Mouse (Mus musculus): ENCODE data around the gene Tmem273. TPM values are rescaled to one million over a fixed set of nuclear protein-coding genes. Genes with fewer than 3 reads are reported as not detected.

Tmem273 gene
- polyA plus RNA-seq (2016; fragmentation: Nextera tagmentation; extraction: Ambion mirVana) = 0.26 TPM in 1 of 2 replicates, not detected in the other

DNA sequence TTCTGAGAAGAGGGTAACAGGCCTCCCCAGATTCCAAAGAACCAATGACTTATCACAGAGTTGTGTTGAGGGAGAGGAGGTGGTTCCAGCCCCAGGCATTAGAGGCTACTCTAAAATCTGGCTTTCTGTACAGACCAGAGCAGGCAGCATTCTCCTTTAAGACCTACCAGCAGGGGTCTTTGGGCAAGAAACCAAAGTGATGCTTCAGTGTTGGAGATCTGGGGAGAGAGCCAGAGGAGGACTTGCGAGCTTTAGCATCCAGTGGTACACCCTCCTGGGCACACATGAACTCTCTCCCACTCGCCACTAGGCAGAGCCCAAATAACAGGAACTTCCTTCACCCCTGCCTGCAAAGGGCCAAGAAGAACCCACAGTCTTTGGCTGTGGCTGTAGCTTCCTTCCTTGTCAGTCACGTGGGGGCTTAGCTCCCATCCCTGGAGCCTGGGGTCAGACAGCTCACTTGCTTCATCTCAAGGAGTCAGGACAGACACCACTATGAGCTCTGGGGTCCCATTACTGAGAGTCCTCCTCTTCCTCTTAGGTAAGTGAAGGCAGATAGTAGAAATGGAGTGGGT lies at the start of gene Tmem273:
Gene Tmem273, plus strand, starts transcription at position 408 of the 575 bp plus-strand sequence.
- 71% methylated on average over 3 of the region's 3 CpGs for WGBS

DNA sequence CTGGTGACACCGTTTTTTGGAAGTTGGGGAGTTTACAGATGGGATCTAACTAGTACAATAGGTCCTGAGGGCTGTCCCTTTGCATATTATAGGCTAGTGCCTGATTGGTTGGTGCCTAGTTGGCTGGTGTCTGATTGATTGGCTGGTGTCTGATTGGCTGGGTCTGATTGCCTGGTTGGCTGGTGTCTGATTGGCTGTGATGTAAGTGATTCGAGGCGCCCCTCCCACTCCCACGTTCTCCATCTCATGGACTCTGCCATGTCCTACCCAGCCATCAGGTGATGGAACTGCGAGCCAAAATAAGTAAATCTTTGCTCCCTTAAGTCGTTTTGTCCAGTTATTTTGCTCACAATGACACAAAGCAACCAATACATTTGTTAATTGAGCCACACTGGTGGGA lies 49.2 kb upstream of the Tmem273 start:
- Histone ChIP-seq H3K9me3 (peaks cover 3% of the 10 kb centered on the region), H3K9ac (no peak overlapping the region), H3K27me3 (no peaks in the 10 kb centered on the region), H3K4me1 (no peaks in the 10 kb centered on the region), H3K27ac (no peak overlapping the region), H3K4me2 (replicated peaks) (no peak overlapping the region), H3K36me3 (no peaks in the 10 kb centered on the region), H3K4me3 (no peak overlapping the region)
- no peak for ATAC-seq (ENCODE audit: insufficient number of reproducible peaks, insufficient read depth, low FRiP score, low TSS enrichment)
- WGBS = 80% methylated on average over 6 of the region's 6 CpGs

More for the DNA sequence above, at the start of gene Tmem273:
- no peak for ATAC-seq (ENCODE audit: insufficient number of reproducible peaks, insufficient read depth, low FRiP score, low TSS enrichment)
- Histone ChIP-seq H3K4me1 (no peaks in the 10 kb centered on the region), H3K9ac (no peak within 1 kb of the TSS), H3K27me3 (no peaks in the 10 kb centered on the region), H3K27ac (no peak within 1 kb of the TSS), H3K4me3 (no peak within 1 kb of the TSS), H3K4me2 (replicated peaks) (no peak within 1 kb of the TSS), H3K36me3 (no peaks in the 10 kb centered on the region), H3K9me3 (no peaks in the 10 kb centered on the region)

DNA sequence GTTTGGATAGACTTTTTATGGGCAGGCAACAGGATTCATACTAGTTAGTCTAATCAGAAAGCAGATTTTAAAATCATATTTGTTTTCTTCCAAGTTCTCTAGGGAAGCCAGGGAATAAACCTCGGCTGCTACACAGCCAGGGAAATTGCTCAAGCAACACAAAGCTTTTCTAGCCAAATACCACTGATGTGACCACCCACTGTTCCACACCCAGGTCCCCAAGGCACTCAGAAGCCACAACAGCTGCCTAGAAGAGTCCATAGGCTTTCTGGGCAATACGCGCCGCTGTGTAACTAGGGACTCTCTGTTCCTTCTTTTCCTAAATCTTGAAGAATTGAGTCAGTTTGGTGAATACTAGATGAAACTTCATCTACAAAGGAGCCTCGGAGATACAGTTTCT lies 47.2 kb upstream of the Tmem273 start:
- no peak for ATAC-seq (ENCODE audit: insufficient number of reproducible peaks, insufficient read depth, low FRiP score, low TSS enrichment)
- Histone ChIP-seq H3K9ac (no peak overlapping the region), H3K9me3 (peaks cover 3% of the 10 kb centered on the region), H3K27me3 (no peaks in the 10 kb centered on the region), H3K4me1 (no peaks in the 10 kb centered on the region), H3K36me3 (no peaks in the 10 kb centered on the region), H3K27ac (no peak overlapping the region), H3K4me3 (no peak overlapping the region), H3K4me2 (replicated peaks) (no peak overlapping the region)
- 88% methylated on average over 5 of the region's 5 CpGs for WGBS

DNA sequence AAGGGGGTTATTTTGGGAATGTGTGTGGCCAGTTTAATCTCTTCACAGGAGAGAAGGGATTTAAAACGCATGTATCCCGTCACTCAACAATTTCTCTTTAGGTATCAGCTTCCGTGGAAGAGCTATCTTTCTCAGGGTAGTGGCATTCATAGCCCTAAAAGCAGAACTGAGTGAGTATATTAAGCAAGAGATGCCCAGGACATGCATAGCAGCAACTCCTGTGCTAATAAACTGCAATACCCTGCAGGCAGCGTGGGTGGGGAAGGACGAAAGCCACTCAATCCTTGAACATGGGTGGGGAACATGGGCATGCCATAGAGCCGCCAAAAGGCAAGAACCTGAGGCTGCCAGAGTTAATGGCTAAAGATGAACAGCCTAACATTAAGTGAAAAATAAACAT lies 37.2 kb upstream of the Tmem273 start:
- no peak for ATAC-seq (ENCODE audit: insufficient number of reproducible peaks, insufficient read depth, low FRiP score, low TSS enrichment)

DNA sequence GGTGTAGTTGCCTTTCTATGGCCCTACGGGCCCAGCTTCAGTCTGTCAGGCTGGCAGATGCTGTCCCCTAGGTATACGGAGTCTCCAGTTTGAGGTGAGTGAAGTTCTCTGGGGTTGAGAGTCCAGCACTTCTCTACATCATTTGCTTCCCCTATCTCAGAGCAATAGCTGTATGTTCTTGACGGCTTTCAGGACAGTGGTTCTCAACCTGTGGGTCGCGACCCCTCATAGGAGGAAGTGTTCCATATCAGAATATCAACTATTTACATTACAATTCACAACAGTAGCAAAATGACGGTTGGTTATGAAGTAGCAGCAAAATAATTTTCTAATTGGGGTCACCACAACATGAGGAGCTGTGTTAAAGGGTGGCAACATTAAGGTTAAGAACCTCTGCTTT lies 35.0 kb upstream of the Tmem273 start:
- ATAC-seq (ENCODE audit: insufficient number of reproducible peaks, insufficient read depth, low FRiP score, low TSS enrichment) = no peak
- no peak overlapping the region for H3K27ac ChIP-seq
- 81% methylated on average over 6 of the region's 6 CpGs for WGBS
- no peaks in the 10 kb centered on the region for H3K4me1 ChIP-seq
- H3K36me3 ChIP-seq = no peaks in the 10 kb centered on the region
- no peaks in the 10 kb centered on the region for H3K27me3 ChIP-seq
- no peak overlapping the region for H3K4me3 ChIP-seq
- H3K9ac ChIP-seq = no peak overlapping the region
- H3K9me3 ChIP-seq = no peaks in the 10 kb centered on the region
- H3K4me2 ChIP-seq (replicated peaks) = no peak overlapping the region

More for the DNA sequence above, 37.2 kb upstream of the Tmem273 start:
- no peaks in the 10 kb centered on the region for H3K4me1 ChIP-seq
- H3K36me3 ChIP-seq = no peaks in the 10 kb centered on the region
- no peak overlapping the region for H3K27ac ChIP-seq
- no peak overlapping the region for H3K9ac ChIP-seq
- 72% methylated on average over 6 of the region's 6 CpGs for WGBS
- no peak overlapping the region for H3K4me3 ChIP-seq
- no peaks in the 10 kb centered on the region for H3K27me3 ChIP-seq
- no peaks in the 10 kb centered on the region for H3K9me3 ChIP-seq
- no peak overlapping the region for H3K4me2 ChIP-seq (replicated peaks)

DNA sequence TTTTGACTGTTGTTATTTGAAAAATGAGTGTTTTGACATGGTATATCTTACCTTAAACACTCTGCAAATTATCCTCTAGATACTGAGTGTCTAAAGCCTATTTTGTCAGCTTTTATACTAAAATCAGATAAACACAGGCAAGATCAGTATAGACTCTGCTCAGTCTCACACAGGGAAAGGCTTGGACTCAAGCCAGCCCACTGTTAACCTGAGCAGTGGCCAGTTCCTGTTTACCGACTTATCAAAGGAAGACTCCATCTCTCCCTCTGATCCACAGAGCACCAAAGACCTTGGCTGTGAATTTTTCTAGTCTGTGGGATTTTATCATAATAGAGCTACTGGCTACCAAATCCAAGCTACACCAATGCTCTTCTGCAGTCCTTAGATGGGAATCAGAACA lies 31.5 kb upstream of the Tmem273 start:
- Histone ChIP-seq H3K27ac (no peak overlapping the region), H3K9me3 (no peaks in the 10 kb centered on the region), H3K4me2 (replicated peaks) (no peak overlapping the region), H3K4me1 (no peaks in the 10 kb centered on the region), H3K36me3 (no peaks in the 10 kb centered on the region), H3K27me3 (no peaks in the 10 kb centered on the region), H3K4me3 (no peak overlapping the region), H3K9ac (no peak overlapping the region)
- ATAC-seq (ENCODE audit: insufficient number of reproducible peaks, insufficient read depth, low FRiP score, low TSS enrichment) = no peak
- WGBS = 72% methylated on average over 1 of the region's 1 CpGs

DNA sequence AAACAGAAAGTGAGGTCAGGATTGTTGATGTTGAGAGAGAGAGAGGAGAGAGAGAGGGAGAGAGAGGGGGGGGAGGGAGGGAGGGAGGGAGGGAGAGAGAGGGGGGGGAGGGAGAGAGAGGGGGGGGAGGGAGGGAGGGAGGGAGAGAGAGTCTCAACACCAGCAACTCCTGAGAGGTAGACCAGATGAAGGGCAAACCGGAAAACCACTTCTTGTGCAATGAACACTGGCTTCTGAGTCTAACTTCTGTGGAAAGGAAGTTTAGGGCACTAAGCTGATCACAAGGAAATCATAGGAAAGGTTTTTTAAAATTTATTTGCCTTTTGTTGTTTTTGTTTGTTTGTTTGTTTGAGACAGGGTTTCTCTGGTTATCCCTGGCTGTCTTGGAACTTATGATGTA lies 23.6 kb upstream of the Tmem273 start:
- H3K4me3 ChIP-seq = no peak overlapping the region
- WGBS = 91% methylated on average over 1 of the region's 1 CpGs
- no peaks in the 10 kb centered on the region for H3K4me1 ChIP-seq
- H3K27ac ChIP-seq = no peak overlapping the region
- no peaks in the 10 kb centered on the region for H3K27me3 ChIP-seq
- no peaks in the 10 kb centered on the region for H3K9me3 ChIP-seq
- no peak overlapping the region for H3K9ac ChIP-seq
- no peak overlapping the region for H3K4me2 ChIP-seq (replicated peaks)
- no peak for ATAC-seq (ENCODE audit: insufficient number of reproducible peaks, insufficient read depth, low FRiP score, low TSS enrichment)
- H3K36me3 ChIP-seq = no peaks in the 10 kb centered on the region

DNA sequence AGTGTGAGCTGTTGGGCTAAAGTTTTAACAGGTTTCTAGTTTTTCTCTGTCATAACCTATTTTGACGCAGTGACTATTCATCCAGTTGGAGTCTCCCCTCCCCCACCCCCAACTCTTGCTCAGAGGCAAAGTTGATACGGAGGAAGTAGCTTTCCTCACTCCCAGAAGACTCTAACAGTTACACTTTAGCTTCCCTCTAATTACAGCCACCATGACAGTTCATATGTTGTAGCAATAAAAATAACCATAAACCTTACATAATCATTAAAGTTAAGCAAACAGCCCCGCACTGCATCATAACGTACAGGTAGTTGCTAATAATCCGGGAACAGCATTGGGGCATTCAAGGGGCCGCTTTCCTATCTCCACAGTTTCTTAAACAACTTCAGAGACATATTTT lies 15.2 kb upstream of the Tmem273 start:
- no peaks in the 10 kb centered on the region for H3K27me3 ChIP-seq
- no peaks in the 10 kb centered on the region for H3K4me1 ChIP-seq
- 74% methylated on average over 6 of the region's 6 CpGs for WGBS
- ATAC-seq (ENCODE audit: insufficient number of reproducible peaks, insufficient read depth, low FRiP score, low TSS enrichment) = no peak
- H3K9me3 ChIP-seq = no peaks in the 10 kb centered on the region
- no peak overlapping the region for H3K9ac ChIP-seq
- H3K36me3 ChIP-seq = no peaks in the 10 kb centered on the region
- H3K27ac ChIP-seq = no peak overlapping the region
- H3K4me2 ChIP-seq (replicated peaks) = no peak overlapping the region
- no peak overlapping the region for H3K4me3 ChIP-seq

DNA sequence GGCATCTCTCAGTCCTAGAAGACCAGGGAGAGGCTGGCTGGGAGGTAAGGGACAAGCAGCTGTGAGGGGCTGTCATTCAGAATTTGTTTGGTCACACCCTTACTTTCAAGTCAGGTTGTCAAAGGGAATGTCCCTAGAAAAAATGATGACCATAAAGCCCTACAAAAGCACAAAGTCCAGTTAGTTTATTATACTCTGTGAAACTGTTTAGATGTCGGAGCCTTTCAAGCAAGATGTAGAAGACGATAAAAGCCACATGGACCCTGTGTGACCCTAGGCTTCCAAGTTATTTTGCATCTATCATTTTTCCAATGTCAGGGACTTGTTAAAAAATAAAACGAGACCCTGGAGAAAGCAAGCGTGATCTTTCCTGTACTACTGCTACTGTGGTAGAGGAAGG lies 13.7 kb upstream of the Tmem273 start:
- H3K4me2 ChIP-seq (replicated peaks) = no peak overlapping the region
- H3K27ac ChIP-seq = no peak overlapping the region
- ATAC-seq (ENCODE audit: insufficient number of reproducible peaks, insufficient read depth, low FRiP score, low TSS enrichment) = no peak
- no peak overlapping the region for H3K4me3 ChIP-seq
- no peaks in the 10 kb centered on the region for H3K36me3 ChIP-seq
- H3K4me1 ChIP-seq = no peaks in the 10 kb centered on the region
- no peak overlapping the region for H3K9ac ChIP-seq
- 81% methylated on average over 4 of the region's 4 CpGs for WGBS
- H3K27me3 ChIP-seq = no peaks in the 10 kb centered on the region
- no peaks in the 10 kb centered on the region for H3K9me3 ChIP-seq

DNA sequence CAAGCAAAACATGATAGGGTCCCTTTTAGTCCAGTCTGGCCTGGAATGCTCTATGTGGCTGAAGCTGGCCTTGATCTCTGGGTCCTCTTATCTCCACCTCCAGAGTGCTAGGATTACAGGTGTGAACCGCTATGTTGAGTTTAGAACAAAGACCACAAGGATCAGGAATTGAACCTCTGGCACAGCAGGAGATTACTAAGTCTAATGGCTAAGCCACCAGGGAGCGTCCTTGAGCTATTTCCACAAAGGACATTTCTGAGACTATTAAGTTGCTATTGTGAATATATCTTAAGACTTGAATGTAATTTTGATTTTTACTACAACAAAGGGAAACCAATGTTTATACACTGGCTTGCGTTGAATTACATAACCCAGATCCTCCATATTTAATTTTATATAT lies 13.0 kb upstream of the Tmem273 start:
- WGBS = 58% methylated on average over 3 of the region's 3 CpGs
- Histone ChIP-seq H3K4me2 (replicated peaks) (no peak overlapping the region), H3K4me3 (no peak overlapping the region), H3K27me3 (no peaks in the 10 kb centered on the region), H3K27ac (no peak overlapping the region), H3K36me3 (no peaks in the 10 kb centered on the region), H3K4me1 (no peaks in the 10 kb centered on the region), H3K9ac (no peak overlapping the region), H3K9me3 (no peaks in the 10 kb centered on the region)
- ATAC-seq (ENCODE audit: insufficient number of reproducible peaks, insufficient read depth, low FRiP score, low TSS enrichment) = no peak

DNA sequence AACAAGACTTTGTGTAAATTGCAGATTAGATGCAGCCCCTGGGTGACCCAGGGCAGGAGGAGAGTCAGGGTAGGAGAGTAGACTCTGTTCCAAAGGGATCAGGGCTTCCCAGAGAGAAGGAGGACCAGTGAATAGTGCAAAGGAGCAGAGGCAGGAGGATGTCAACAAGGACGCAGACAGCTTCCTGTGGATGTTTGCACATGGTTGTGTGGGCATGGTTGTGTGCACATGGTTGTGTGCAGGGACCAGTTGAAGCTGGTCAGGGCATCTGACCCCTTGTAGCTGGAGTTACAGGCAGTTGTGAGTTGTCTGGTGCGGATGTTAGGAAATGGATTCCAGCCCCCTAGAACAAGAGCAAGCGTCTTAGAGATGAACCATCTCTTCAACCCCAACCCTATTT lies 12.3 kb upstream of the Tmem273 start:
- Histone ChIP-seq H3K9me3 (no peaks in the 10 kb centered on the region), H3K4me2 (replicated peaks) (no peak overlapping the region), H3K4me1 (no peaks in the 10 kb centered on the region), H3K27ac (no peak overlapping the region), H3K36me3 (no peaks in the 10 kb centered on the region), H3K27me3 (no peaks in the 10 kb centered on the region), H3K9ac (no peak overlapping the region), H3K4me3 (no peak overlapping the region)
- WGBS = 83% methylated on average over 3 of the region's 3 CpGs
- no peak for ATAC-seq (ENCODE audit: insufficient number of reproducible peaks, insufficient read depth, low FRiP score, low TSS enrichment)

DNA sequence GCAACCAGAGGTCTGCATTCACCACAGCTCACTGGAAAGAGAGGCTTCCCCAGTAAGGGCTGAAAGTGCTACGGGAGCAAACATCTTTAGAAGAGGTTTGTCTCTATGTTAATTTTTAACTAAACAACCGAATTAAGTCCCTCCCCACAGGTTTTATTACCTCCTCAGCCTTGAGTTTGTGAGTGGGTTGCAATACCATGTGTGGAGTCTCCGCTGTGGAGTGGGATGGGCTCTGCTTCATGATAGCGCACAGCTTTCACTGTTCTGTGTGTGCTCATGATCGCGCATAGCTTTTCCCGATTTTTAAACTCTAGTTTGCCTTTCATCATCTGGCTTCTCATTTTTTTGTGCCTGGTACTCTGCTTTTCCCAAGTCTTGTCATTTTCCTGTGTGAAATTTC lies 9.7 kb upstream of the Tmem273 start:
- Histone ChIP-seq H3K9ac (no peak overlapping the region), H3K27me3 (no peaks in the 10 kb centered on the region), H3K4me2 (replicated peaks) (no peak overlapping the region), H3K4me3 (no peak overlapping the region), H3K36me3 (no peaks in the 10 kb centered on the region), H3K4me1 (no peaks in the 10 kb centered on the region), H3K9me3 (no peaks in the 10 kb centered on the region), H3K27ac (no peak overlapping the region)
- ATAC-seq (ENCODE audit: insufficient number of reproducible peaks, insufficient read depth, low FRiP score, low TSS enrichment) = no peak
- 87% methylated on average over 7 of the region's 7 CpGs for WGBS

DNA sequence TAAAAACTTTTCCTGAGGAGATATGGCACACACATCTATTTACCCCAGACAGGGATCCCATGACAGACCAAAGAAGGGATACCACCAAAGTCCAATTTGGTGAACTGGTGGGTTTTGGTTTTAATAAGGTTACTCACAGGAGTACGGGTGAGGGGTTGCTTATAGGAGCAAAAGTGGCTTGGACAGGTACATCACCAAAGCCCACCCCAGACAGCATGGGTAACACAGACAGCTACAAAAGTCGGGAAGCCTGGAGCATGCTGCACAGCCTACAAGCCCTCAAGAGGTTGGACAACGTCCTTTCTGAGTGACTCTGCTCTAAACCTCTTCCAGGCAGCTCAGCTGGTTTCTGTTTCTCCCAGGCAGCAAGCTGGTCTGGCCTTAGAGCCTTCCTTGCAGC lies 7.4 kb upstream of the Tmem273 start:
- H3K9ac ChIP-seq = no peak overlapping the region
- H3K27ac ChIP-seq = no peak overlapping the region
- no peaks in the 10 kb centered on the region for H3K36me3 ChIP-seq
- H3K4me2 ChIP-seq (replicated peaks) = no peak overlapping the region
- no peak overlapping the region for H3K4me3 ChIP-seq
- no peaks in the 10 kb centered on the region for H3K9me3 ChIP-seq
- ATAC-seq (ENCODE audit: insufficient number of reproducible peaks, insufficient read depth, low FRiP score, low TSS enrichment) = no peak
- no peaks in the 10 kb centered on the region for H3K4me1 ChIP-seq
- H3K27me3 ChIP-seq = no peaks in the 10 kb centered on the region
- WGBS = 72% methylated on average over 3 of the region's 3 CpGs
